Mouse (Mus musculus) liver, embryonic 14.5 days (tissue): Measurements from ENCODE around the gene Map7d1. TPM values are rescaled to one million over a fixed set of nuclear protein-coding genes. Genes with fewer than 3 reads are reported as not detected.

ENCODE experiments used
- ATAC-seq: fragments of 200-750 bp; cut with Nextera tagmentation; 2 replicates; pipeline ENCODE4 v1.8.0; 2017; ENCODE audit warnings: moderate number of reproducible peaks, mild to moderate bottlenecking, moderate library complexity; ENCODE audit not compliant: insufficient read depth
- DNase-seq, 3 experiments: peaks; one replicate each; pipeline ENCODE4 v3.0.0-alpha.2; 2012 to 2013; ENCODE audit warnings: low read depth in 3 of 3, low spot score in 3 of 3
- H3K27ac ChIP-seq: fragments of 300-500 bp; sonication (generic); 2 replicates; pipeline ENCODE4 v1.5.1; 2014; ENCODE audit warnings: moderate library complexity, mild to moderate bottlenecking, control low read depth, inconsistent platforms
- H3K27me3 ChIP-seq: fragments of 300-500 bp; sonication (generic); 2 replicates; pipeline ENCODE4 v1.6.1; 2014; ENCODE audit warnings: mild to moderate bottlenecking, low read length, moderate library complexity; ENCODE audit not compliant: control insufficient read depth, insufficient read depth
- H3K36me3 ChIP-seq: fragments of 300-500 bp; sonication (generic); replicated peaks from 2 replicates; pipeline ENCODE4 v1.6.1; 2014; ENCODE audit warnings: low read depth; ENCODE audit not compliant: control insufficient read depth, insufficient read depth
- H3K4me1 ChIP-seq, 2 experiments: fragments of 200-500 bp in 1 of 2; fragments of 300-500 bp in 1 of 2; sonication (generic) in 1 of 2; replicated peaks; 2 replicates each; pipeline ENCODE4 v1.6.1; 2012 to 2014; ENCODE audit warnings: antibody characterized with exemption in 1 of 2, inconsistent platforms in 1 of 2, low read length in 1 of 2; ENCODE audit not compliant: control insufficient read depth in 2 of 2, insufficient read depth in 2 of 2
- H3K4me2 ChIP-seq: fragments of 300-500 bp; sonication (generic); 2 replicates; pipeline ENCODE4 v1.6.1; 2014; ENCODE audit warnings: low read depth, mild to moderate bottlenecking, control low read depth, moderate library complexity
- H3K4me3 ChIP-seq, 2 experiments: fragments of 200-500 bp in 1 of 2; fragments of 300-500 bp in 1 of 2; sonication (generic) in 1 of 2; 2 replicates each; pipeline ENCODE4 v1.5.1; 2012 to 2014; ENCODE audit warnings: low read depth in 2 of 2, low read length in 2 of 2, mild to moderate bottlenecking in 2 of 2, control low read depth in 1 of 2, inconsistent platforms in 1 of 2, moderate library complexity in 1 of 2; ENCODE audit not compliant: insufficient read depth in 1 of 2
- H3K9ac ChIP-seq: fragments of 300-500 bp; sonication (generic); replicated peaks from 2 replicates; pipeline ENCODE4 v1.6.1; 2014; ENCODE audit warnings: mild to moderate bottlenecking, control low read depth, moderate library complexity
- H3K9me3 ChIP-seq: fragments of 300-500 bp; sonication (generic); 2 replicates; pipeline ENCODE4 v1.6.1; 2016; ENCODE audit warnings: low read length, mixed read lengths; ENCODE audit not compliant: control insufficient read depth
- CTCF ChIP-seq: IDR thresholded peaks from 2 replicates; pipeline ENCODE4 v1.5.1; 2016; ENCODE audit warnings: antibody characterized with exemption, low read depth, control low read depth
- EP300 ChIP-seq: IDR thresholded peaks from 2 replicates; pipeline ENCODE4 v1.6.1; 2016; ENCODE audit warnings: antibody characterized with exemption, low read depth
- WGBS: fragments of 180-500 bp; shearing (Covaris S2); extraction: QIAGEN DNeasy Blood & Tissue Kit; methylation state at CpG from one replicate; pipeline ENCODE4 v1.1.7; 2014; ENCODE audit not compliant: insufficient replicate concordance; 5-methylcytosine and 5-hydroxymethylcytosine counted together
- polyA plus RNA-seq, 2 experiments: library from polyadenylated mRNA; depleted of rRNA in 1 of 2; stranded (reverse) in 1 of 2; unstranded in 1 of 2; fragments of >200 nt; fragmentation: Nextera tagmentation in 1 of 2; extraction: Ambion mirVana in 1 of 2; gene quantifications; 2 replicates each; pipeline versions ENCODE4 v1.2.1 to v1.2.3; 2012 to 2014

Map7d1 gene
- polyA plus RNA-seq (2012; rRNA removed) (8.6 and 9.4 TPM in 2 replicates), polyA plus RNA-seq (2014; fragmentation: Nextera tagmentation; extraction: Ambion mirVana) (4.9 and 6.1 TPM in 2 replicates)

- Histone ChIP-seq H3K4me2 (peak within 1 kb of the TSS; percentile 99), H3K9me3 (no peaks in the 10 kb centered on the region), H3K4me3 (peak within 1 kb of the TSS; percentile 72 to 88), H3K4me1 (peaks cover 19 to 34% of the 10 kb centered on the region in 2 experiments), H3K27ac (peak within 1 kb of the TSS; percentile 42), H3K36me3 (no peaks in the 10 kb centered on the region), H3K9ac (peak within 1 kb of the TSS; percentile 83), H3K27me3 (peaks cover 32% of the 10 kb centered on the region)
- TF ChIP-seq CTCF (peak; percentile 36), EP300 (0 out of 2 replicates have a peak, but pooled peaks have one; percentile 28)
- ATAC-seq (peak; percentile 84), DNase-seq (peak in 2 of 3 experiments; percentile 62 to 65)
- WGBS: under 1% methylated on average over 59 of the region's 59 CpGs
These were observed at the start of gene Map7d1 for GRCm38 (mm10) chr4:126256131-126256791. TSS of gene Map7d1 (minus strand) at chr4:126256343.

- TF ChIP-seq EP300 (no peak), CTCF (no peak)
- Histone ChIP-seq H3K4me3 (no peak overlapping the region), H3K9ac (no peak overlapping the region), H3K4me2 (no peak overlapping the region), H3K4me1 (no peaks in the 10 kb centered on the region), H3K27me3 (peaks cover 25% of the 10 kb centered on the region), H3K27ac (no peak overlapping the region), H3K9me3 (no peaks in the 10 kb centered on the region; the same call in 1 of the 2 replicates), H3K36me3 (no peaks in the 10 kb centered on the region)
- 85% methylated on average over 1 of the region's 1 CpGs for WGBS
- DNase-seq (no peak), ATAC-seq (no peak)
These were observed 49.3 kb upstream of the Map7d1 start for GRCm38 (mm10) chr4:126305428-126305827.

- ATAC-seq (no peak), DNase-seq (no peak)
- H3K36me3 ChIP-seq: no peaks in the 10 kb centered on the region
- H3K27ac ChIP-seq: no peak overlapping the region
- H3K4me1 ChIP-seq: no peaks in the 10 kb centered on the region
- H3K27me3 ChIP-seq: peaks cover 34% of the 10 kb centered on the region
- H3K9me3 ChIP-seq: no peaks in the 10 kb centered on the region; the same call in 1 of the 2 replicates
- TF ChIP-seq EP300 (no peak), CTCF (peak; percentile 53)
- H3K4me3 ChIP-seq: no peak overlapping the region
- no peak overlapping the region for H3K4me2 ChIP-seq
- 47% methylated on average over 4 of the region's 4 CpGs for WGBS
- no peak overlapping the region for H3K9ac ChIP-seq
These were observed 47.7 kb upstream of the Map7d1 start for GRCm38 (mm10) chr4:126303877-126304276.

GRCm38 (mm10) chr4:126301584-126302309 is 45.6 kb upstream of the Map7d1 start:
- 6% methylated on average over 27 of the region's 27 CpGs for WGBS
- Histone ChIP-seq H3K27ac (no peak overlapping the region), H3K9ac (no peak overlapping the region), H3K4me1 (no peaks in the 10 kb centered on the region), H3K9me3 (no peaks in the 10 kb centered on the region; the same call in 1 of the 2 replicates), H3K36me3 (no peaks in the 10 kb centered on the region), H3K4me3 (no peak overlapping the region), H3K27me3 (peaks cover 48% of the 10 kb centered on the region), H3K4me2 (no peak overlapping the region; the same call in 1 of the 2 replicates)
- TF ChIP-seq CTCF: no peak
- TF ChIP-seq EP300: no peak
- no peak for DNase-seq
- ATAC-seq: no peak
